Mouse (Mus musculus) midbrain, postnatal 0 days (tissue): ENCODE data around the gene Acat1. TPM values are rescaled to one million over a fixed set of nuclear protein-coding genes. Genes with fewer than 3 reads are reported as not detected.

Source experiments
- ATAC-seq: fragments of 200-750 bp; cut with Nextera tagmentation; 2 replicates; pipeline ENCODE4 v1.8.0; 2017; ENCODE audit warnings: moderate number of reproducible peaks, mild to moderate bottlenecking, moderate TSS enrichment, moderate library complexity; ENCODE audit not compliant: low FRiP score
- DNase-seq: peaks from one replicate; pipeline ENCODE4 v3.0.0-alpha.2; 2015; ENCODE audit warnings: low spot score
- H3K27ac ChIP-seq: fragments of 300-500 bp; sonication (generic); 2 replicates; pipeline ENCODE4 v1.5.1; 2014; ENCODE audit warnings: low read depth, mild to moderate bottlenecking, low read length, mixed read lengths
- H3K27me3 ChIP-seq: fragments of 300-500 bp; sonication (generic); 2 replicates; pipeline ENCODE4 v1.6.1; 2014; ENCODE audit warnings: low read length, control low read depth, mixed read lengths; ENCODE audit not compliant: insufficient read depth
- H3K36me3 ChIP-seq: fragments of 300-500 bp; sonication (generic); 2 replicates; pipeline ENCODE4 v1.6.1; 2014; ENCODE audit warnings: low read length, control low read depth, mixed read lengths; ENCODE audit not compliant: insufficient read depth
- H3K4me1 ChIP-seq: fragments of 300-500 bp; sonication (generic); 2 replicates; pipeline ENCODE4 v1.6.1; 2014; ENCODE audit warnings: mild to moderate bottlenecking, control low read depth, antibody characterized with exemption, low read length, mixed read lengths; ENCODE audit not compliant: insufficient read depth
- H3K4me2 ChIP-seq: fragments of 300-500 bp; sonication (generic); 2 replicates; pipeline ENCODE4 v1.6.1; 2014; ENCODE audit warnings: low read depth, mild to moderate bottlenecking, low read length, mixed read lengths; ENCODE audit not compliant: poor library complexity, severe bottlenecking
- H3K4me3 ChIP-seq: fragments of 300-500 bp; sonication (generic); 2 replicates; pipeline ENCODE4 v1.5.1; 2014; ENCODE audit warnings: low read depth, mild to moderate bottlenecking, low read length, moderate library complexity
- H3K9ac ChIP-seq: fragments of 300-500 bp; sonication (generic); replicated peaks from 2 replicates; pipeline ENCODE4 v1.6.1; 2014; ENCODE audit warnings: mild to moderate bottlenecking, low read length, moderate library complexity, mixed read lengths; ENCODE audit not compliant: poor library complexity, severe bottlenecking
- H3K9me3 ChIP-seq: fragments of 300-500 bp; sonication (generic); 2 replicates; pipeline ENCODE4 v1.6.1; 2016; ENCODE audit warnings: low read length, control low read depth
- CTCF ChIP-seq: IDR thresholded peaks from 2 replicates; pipeline ENCODE4 v1.5.1; 2016; ENCODE audit warnings: antibody characterized with exemption, mild to moderate bottlenecking
- WGBS: fragments of 180-500 bp; shearing (Covaris S2); extraction: QIAGEN DNeasy Blood & Tissue Kit; methylation state at CpG from one replicate; pipeline ENCODE4 v1.1.7; 2014; 5-methylcytosine and 5-hydroxymethylcytosine counted together
- polyA plus RNA-seq: library from polyadenylated mRNA; unstranded; fragments of >200 nt; fragmentation: Nextera tagmentation; extraction: Ambion mirVana; gene quantifications from 2 replicates; pipeline ENCODE4 v1.2.1, GENCODE M21; 2015
- total RNA-seq: library from RNA; depleted of rRNA; stranded (reverse); fragments of >200 nt; gene quantifications from 2 replicates; pipeline ENCODE4 v1.2.3, GENCODE M21; 2014; rRNA removed

Acat1 gene
- total RNA-seq (126 and 130 TPM in 2 replicates), polyA plus RNA-seq (169 and 182 TPM in 2 replicates)

- Histone ChIP-seq H3K9me3 (no peaks in the 10 kb centered on the region), H3K4me1 (peaks cover 8% of the 10 kb centered on the region; the same call in 1 of the 2 replicates), H3K36me3 (peaks cover 1% of the 10 kb centered on the region; the same call in 1 of the 2 replicates), H3K27ac (peak within 1 kb of the TSS; percentile 77), H3K9ac (peak within 1 kb of the TSS; percentile 95), H3K4me2 (peak within 1 kb of the TSS; percentile 80), H3K27me3 (no peaks in the 10 kb centered on the region), H3K4me3 (peak within 1 kb of the TSS; percentile 78)
- DNase-seq (peak; percentile 96), ATAC-seq (peak; percentile 97)
- 2% methylated on average over 48 of the region's 52 CpGs for WGBS
- TF ChIP-seq CTCF, result no peak
Measured at GRCm38 (mm10) chr9:53609968-53610781, at the start of gene Acat1. Gene Acat1 (minus strand): TSS chr9:53610382.

- Histone ChIP-seq H3K4me3 (no peak overlapping the region), H3K27ac (no peak overlapping the region), H3K9me3 (no peaks in the 10 kb centered on the region), H3K4me1 (no peaks in the 10 kb centered on the region), H3K9ac (no peak overlapping the region), H3K27me3 (no peaks in the 10 kb centered on the region), H3K4me2 (no peak overlapping the region), H3K36me3 (peaks cover 33% of the 10 kb centered on the region)
- no peak for DNase-seq
- WGBS, result 95% methylated on average over 6 of the region's 6 CpGs
- no peak for TF ChIP-seq CTCF
- ATAC-seq, result no peak
Measured at GRCm38 (mm10) chr9:53634796-53635195, 24.6 kb upstream of the Acat1 start.

- 90% methylated on average over 8 of the region's 8 CpGs for WGBS
- no peak overlapping the region for H3K4me3 ChIP-seq
- H3K9me3 ChIP-seq, result no peaks in the 10 kb centered on the region
- no peaks in the 10 kb centered on the region for H3K27me3 ChIP-seq
- TF ChIP-seq CTCF, result no peak
- H3K36me3 ChIP-seq, result peaks cover 20% of the 10 kb centered on the region; the same call in 1 of the 2 replicates
- no peak for ATAC-seq
- no peak overlapping the region for H3K4me2 ChIP-seq
- DNase-seq, result no peak
- no peak overlapping the region for H3K27ac ChIP-seq
- H3K9ac ChIP-seq, result no peak overlapping the region
- H3K4me1 ChIP-seq, result no peaks in the 10 kb centered on the region
Measured at GRCm38 (mm10) chr9:53615246-53615645, 5.1 kb upstream of the Acat1 start.

GRCm38 (mm10) chr9:53614286-53614685 lies 4.1 kb upstream of the Acat1 start:
- Histone ChIP-seq H3K27ac (no peak overlapping the region), H3K9me3 (no peaks in the 10 kb centered on the region), H3K4me2 (no peak overlapping the region), H3K4me1 (no peaks in the 10 kb centered on the region), H3K36me3 (peaks cover 16% of the 10 kb centered on the region; the same call in 1 of the 2 replicates), H3K4me3 (no peak overlapping the region), H3K9ac (no peak overlapping the region), H3K27me3 (no peaks in the 10 kb centered on the region)
- no peak for TF ChIP-seq CTCF
- 87% methylated on average over 4 of the region's 4 CpGs for WGBS
- ATAC-seq (no peak), DNase-seq (no peak)

GRCm38 (mm10) chr9:53609306-53609967 lies 745 bp downstream of the Acat1 start:
- Histone ChIP-seq H3K9ac (peak overlapping the region; percentile 95), H3K9me3 (no peaks in the 10 kb centered on the region), H3K4me3 (peak overlapping the region; percentile 78), H3K36me3 (no peaks in the 10 kb centered on the region), H3K4me1 (peaks cover 8% of the 10 kb centered on the region; the same call in 1 of the 2 replicates), H3K27ac (peak overlapping the region; percentile 77), H3K27me3 (no peaks in the 10 kb centered on the region), H3K4me2 (peak overlapping the region; percentile 80)
- DNase-seq (peak; percentile 28), ATAC-seq (no peak)
- 69% methylated on average over 12 of the region's 12 CpGs for WGBS
- TF ChIP-seq CTCF, result no peak

- ATAC-seq (no peak), DNase-seq (no peak)
- no peak overlapping the region for H3K9ac ChIP-seq
- H3K27me3 ChIP-seq, result no peaks in the 10 kb centered on the region
- 94% methylated on average over 4 of the region's 4 CpGs for WGBS
- H3K4me2 ChIP-seq, result no peak overlapping the region
- no peak for TF ChIP-seq CTCF
- no peaks in the 10 kb centered on the region for H3K9me3 ChIP-seq
- no peak overlapping the region for H3K4me3 ChIP-seq
- peaks cover 8% of the 10 kb centered on the region; the same call in 1 of the 2 replicates for H3K4me1 ChIP-seq
- no peak overlapping the region for H3K27ac ChIP-seq
- H3K36me3 ChIP-seq, result no peaks in the 10 kb centered on the region
Measured at GRCm38 (mm10) chr9:53607816-53608215, 2.4 kb downstream of the Acat1 start.
